Mouse (Mus musculus): ENCODE data around the gene Esam. TPM values are rescaled to one million over a fixed set of nuclear protein-coding genes. Genes with fewer than 3 reads are reported as not detected.

Esam gene
- total RNA-seq, 2 experiments from 2014 or later, result 30.3 to 31.5 TPM

- DNase-seq (ENCODE audit: low spot score in 2 of 2), result no peak
Measured at GRCm38 (mm10) chr9:37554279-37554678, 26.4 kb downstream of the Esam start.

- no peak for DNase-seq (ENCODE audit: low spot score in 2 of 2)
Measured at GRCm38 (mm10) chr9:37554838-37555748, 27.2 kb downstream of the Esam start, which contains the start of gene Siae. Gene Siae (plus strand): TSS chr9:37555698.

GRCm38 (mm10) chr9:37556366-37556765 lies 28.5 kb downstream of the Esam start:
- no peak for DNase-seq (ENCODE audit: low spot score in 2 of 2)

- no peak for DNase-seq (ENCODE audit: low spot score in 2 of 2)
Measured at GRCm38 (mm10) chr9:37560617-37561016, 32.7 kb downstream of the Esam start.

GRCm38 (mm10) chr9:37563805-37564204 lies 35.9 kb downstream of the Esam start:
- no peak for DNase-seq (ENCODE audit: low spot score in 2 of 2)

- DNase-seq (ENCODE audit: low spot score in 2 of 2), result no peak
Measured at GRCm38 (mm10) chr9:37567019-37567418, 39.1 kb downstream of the Esam start.

GRCm38 (mm10) chr9:37567454-37567853 lies 39.6 kb downstream of the Esam start:
- DNase-seq (ENCODE audit: low spot score in 2 of 2), result no peak

GRCm38 (mm10) chr9:37567892-37568604 lies 40.2 kb downstream of the Esam start:
- DNase-seq (ENCODE audit: low spot score in 2 of 2), result peak; percentile 34 to 55

GRCm38 (mm10) chr9:37568605-37569214 lies 40.8 kb downstream of the Esam start:
- no peak for DNase-seq (ENCODE audit: low spot score in 2 of 2)

GRCm38 (mm10) chr9:37569231-37569835 lies 41.5 kb downstream of the Esam start:
- DNase-seq (ENCODE audit: low spot score in 2 of 2), result no peak

- no peak for DNase-seq (ENCODE audit: low spot score in 2 of 2)
Measured at GRCm38 (mm10) chr9:37572204-37572876, 44.5 kb downstream of the Esam start.

- peak; percentile 43 to 53 for DNase-seq (ENCODE audit: low spot score in 2 of 2)
Measured at GRCm38 (mm10) chr9:37576436-37576930, 48.6 kb downstream of the Esam start.

GRCm38 (mm10) chr9:37583594-37583993 lies 55.7 kb downstream of the Esam start:
- DNase-seq (ENCODE audit: low spot score in 2 of 2), result no peak

GRCm38 (mm10) chr9:37586718-37587117 lies 58.8 kb downstream of the Esam start:
- DNase-seq (ENCODE audit: low spot score in 2 of 2), result no peak

Other genes with a start within 250 kb of the Esam start
- 1 to 10 TPM; 3.1 to 4.0 TPM for gene Ccdc15, start 179.6 kb upstream of the Esam start, total RNA-seq (2021)
- 10 to 100 TPM; 66.7 to 72.3 TPM for gene Hepacam, start 160.7 kb upstream of the Esam start, total RNA-seq (2021)
- gene Robo4, start 126.2 kb upstream of the Esam start, total RNA-seq (2021), result 1 to 10 TPM; 6.9 to 8.3 TPM
- 10 to 100 TPM; 14.9 to 22.8 TPM for gene Robo3, start 94.8 kb upstream of the Esam start, total RNA-seq (2021)
- 10 to 100 TPM; 24.5 to 29.1 TPM for gene Msantd2, start 38.8 kb upstream of the Esam start, total RNA-seq (2021)
- 1 to 10 TPM; 2.4 to 4.8 TPM for gene Vsig2, start 11.2 kb downstream of the Esam start, total RNA-seq (2021)
- 1,000 to 10,000 TPM; 1,430 to 1,457 TPM for gene Nrgn, start 24.8 kb downstream of the Esam start, total RNA-seq (2021)
- 10 to 100 TPM; 10.9 to 12.0 TPM for gene Siae, start 27.6 kb downstream of the Esam start, total RNA-seq (2021)
- gene Spa17, start 85.6 kb downstream of the Esam start, total RNA-seq (2021), result 1 to 10 TPM; 2.2 TPM
- gene Tbrg1, start 129.2 kb downstream of the Esam start, total RNA-seq (2021), result 10 to 100 TPM; 53.4 to 55.6 TPM
- gene Panx3, start 141.2 kb downstream of the Esam start, total RNA-seq (2021), result not detected
- not detected for gene Olfr160, start 188.2 kb downstream of the Esam start, total RNA-seq (2021)
- gene Olfr874, start 217.0 kb downstream of the Esam start, total RNA-seq (2021), result not detected
- not detected for gene Olfr875, start 243.8 kb downstream of the Esam start, total RNA-seq (2021)